Mouse (Mus musculus): ENCODE results near the gene Dync1i1. TPM values are rescaled to one million over a fixed set of nuclear protein-coding genes. Genes with fewer than 3 reads are reported as not detected.

Gene Dync1i1
- polyA plus RNA-seq, 1 experiment from 2014 or later, result 7.0 TPM

DNA sequence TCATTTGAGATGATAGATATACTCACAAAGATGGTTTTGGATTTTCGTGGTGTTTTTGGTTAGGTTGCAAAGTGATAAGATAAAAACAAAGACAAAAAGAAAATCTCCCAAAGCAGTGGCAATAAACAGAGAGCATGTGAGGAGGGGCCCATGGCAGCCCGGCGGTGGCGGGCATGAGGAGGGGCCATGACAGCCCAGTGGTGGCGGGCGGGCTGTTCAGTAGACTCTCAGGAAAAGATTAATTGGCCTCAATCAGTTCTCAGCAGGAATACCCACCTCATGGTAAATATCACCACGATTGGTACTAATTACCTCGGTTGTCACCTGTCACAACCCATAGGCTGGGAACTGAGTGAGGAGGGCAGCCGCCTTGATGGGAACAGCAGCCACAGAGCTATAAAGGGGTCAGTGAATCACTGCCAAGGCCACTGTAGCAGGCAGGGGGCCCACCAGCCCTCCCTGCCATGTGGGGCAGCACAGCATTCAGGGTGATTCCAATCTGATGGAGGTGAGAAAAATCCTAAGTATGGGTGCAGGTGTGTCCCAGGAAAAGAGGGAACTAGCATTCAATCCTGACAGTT, 224.5 kb downstream of the Dync1i1 start:
- H3K9ac ChIP-seq (replicated peaks), result no peak overlapping the region
- 86% methylated on average over 9 of the region's 9 CpGs for WGBS
- no peak overlapping the region for H3K4me2 ChIP-seq (replicated peaks)

GRCm38 (mm10) chr6:5956316-5956913, 231.0 kb downstream of the Dync1i1 start:
- WGBS, result 74% methylated on average over 10 of the region's 10 CpGs
- no peaks in the 10 kb centered on the region; the same call in 1 of the 2 replicates for H3K4me1 ChIP-seq (replicated peaks)
- no peak overlapping the region for H3K4me3 ChIP-seq (replicated peaks)

More for the DNA sequence above, 224.5 kb downstream of the Dync1i1 start:
- Histone ChIP-seq H3K4me1 (replicated peaks) (no peaks in the 10 kb centered on the region), H3K27me3 (no peaks in the 10 kb centered on the region), H3K27ac (no peak overlapping the region), H3K4me3 (replicated peaks) (no peak overlapping the region), H3K36me3 (no peaks in the 10 kb centered on the region), H3K9me3 (no peaks in the 10 kb centered on the region)
- ATAC-seq, result no peak

DNA sequence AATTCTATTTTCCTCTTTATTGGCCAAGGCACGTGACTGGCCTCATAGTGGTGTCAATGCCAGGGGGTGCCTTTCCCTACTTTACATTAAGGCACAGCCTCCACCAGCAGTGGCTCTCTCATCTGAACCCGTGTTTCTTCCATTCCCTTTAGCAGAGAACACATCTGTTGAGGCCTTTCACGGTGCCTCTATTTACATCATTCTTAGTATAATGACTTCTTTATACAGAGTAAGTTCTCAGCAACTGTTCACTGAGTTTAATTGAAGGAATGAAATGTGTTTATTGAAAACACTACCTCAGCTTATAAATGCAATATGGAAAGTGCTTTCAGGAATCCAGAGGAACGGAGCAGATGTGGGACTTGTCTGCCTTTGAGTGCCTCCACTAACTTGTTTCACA, 235.3 kb downstream of the Dync1i1 start:
- H3K36me3 ChIP-seq, result no peaks in the 10 kb centered on the region
- H3K4me2 ChIP-seq (replicated peaks), result no peak overlapping the region
- WGBS, result 75% methylated on average over 4 of the region's 4 CpGs

More at GRCm38 (mm10) chr6:5956316-5956913, 231.0 kb downstream of the Dync1i1 start:
- Histone ChIP-seq H3K36me3 (no peaks in the 10 kb centered on the region), H3K9me3 (no peaks in the 10 kb centered on the region), H3K4me2 (replicated peaks) (no peak overlapping the region), H3K9ac (replicated peaks) (no peak overlapping the region), H3K27me3 (no peaks in the 10 kb centered on the region), H3K27ac (no peak overlapping the region)
- ATAC-seq, result no peak

DNA sequence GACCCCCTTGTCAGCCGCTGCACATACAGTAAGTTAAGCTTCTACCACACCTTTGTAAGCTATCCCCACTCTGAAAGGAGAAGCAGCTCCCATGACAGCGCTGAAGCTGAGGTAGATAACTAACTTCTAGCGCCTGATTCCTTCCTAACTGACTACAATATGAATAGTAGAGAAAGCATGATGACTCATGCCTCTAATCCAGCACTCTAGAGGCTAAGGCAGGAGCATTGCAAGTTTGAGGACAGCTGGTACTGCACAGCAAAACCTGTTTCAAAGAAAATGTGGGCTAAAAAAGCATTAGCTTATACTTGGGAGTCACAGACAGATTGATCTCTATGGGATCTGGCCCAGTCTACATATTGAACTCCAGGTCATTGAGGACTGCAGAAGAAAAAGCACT, 236.5 kb downstream of the Dync1i1 start:
- Histone ChIP-seq H3K27ac (no peak overlapping the region), H3K27me3 (no peaks in the 10 kb centered on the region), H3K4me3 (replicated peaks) (no peak overlapping the region), H3K9ac (replicated peaks) (no peak overlapping the region), H3K36me3 (no peaks in the 10 kb centered on the region), H3K4me2 (replicated peaks) (no peak overlapping the region), H3K4me1 (replicated peaks) (no peaks in the 10 kb centered on the region), H3K9me3 (no peaks in the 10 kb centered on the region)
- no peak for ATAC-seq
- WGBS, result 95% methylated on average over 3 of the region's 3 CpGs

More for the DNA sequence above, 235.3 kb downstream of the Dync1i1 start:
- Histone ChIP-seq H3K27me3 (no peaks in the 10 kb centered on the region), H3K4me1 (replicated peaks) (no peaks in the 10 kb centered on the region; the same call in 1 of the 2 replicates), H3K4me3 (replicated peaks) (no peak overlapping the region), H3K9me3 (no peaks in the 10 kb centered on the region), H3K27ac (no peak overlapping the region), H3K9ac (replicated peaks) (no peak overlapping the region)
- no peak for ATAC-seq

DNA sequence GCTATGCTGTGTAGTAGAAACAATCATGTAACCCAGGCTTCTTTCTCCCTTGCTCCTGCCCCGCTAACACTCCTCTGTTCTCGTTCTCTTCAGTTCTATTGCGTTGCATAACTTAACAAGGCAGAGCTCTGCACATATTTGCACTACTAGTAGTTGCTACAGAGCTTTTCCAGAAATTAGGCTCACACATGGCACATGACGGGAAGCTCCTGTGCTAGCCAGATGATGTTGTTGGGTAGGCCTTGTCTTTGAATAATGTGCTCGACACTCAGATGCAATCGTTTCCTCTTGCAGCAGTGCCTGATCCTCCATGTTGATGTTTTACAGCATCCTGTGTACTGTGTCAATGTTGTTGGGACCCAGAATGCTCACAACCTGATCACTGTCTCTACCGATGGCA, 240.9 kb downstream of the Dync1i1 start:
- Histone ChIP-seq H3K4me3 (replicated peaks) (no peak overlapping the region), H3K9me3 (no peaks in the 10 kb centered on the region), H3K36me3 (no peaks in the 10 kb centered on the region), H3K4me1 (replicated peaks) (no peaks in the 10 kb centered on the region), H3K27me3 (no peaks in the 10 kb centered on the region), H3K27ac (no peak overlapping the region), H3K9ac (replicated peaks) (no peak overlapping the region), H3K4me2 (replicated peaks) (no peak overlapping the region)
- no peak for ATAC-seq
- WGBS, result 94% methylated on average over 7 of the region's 7 CpGs

DNA sequence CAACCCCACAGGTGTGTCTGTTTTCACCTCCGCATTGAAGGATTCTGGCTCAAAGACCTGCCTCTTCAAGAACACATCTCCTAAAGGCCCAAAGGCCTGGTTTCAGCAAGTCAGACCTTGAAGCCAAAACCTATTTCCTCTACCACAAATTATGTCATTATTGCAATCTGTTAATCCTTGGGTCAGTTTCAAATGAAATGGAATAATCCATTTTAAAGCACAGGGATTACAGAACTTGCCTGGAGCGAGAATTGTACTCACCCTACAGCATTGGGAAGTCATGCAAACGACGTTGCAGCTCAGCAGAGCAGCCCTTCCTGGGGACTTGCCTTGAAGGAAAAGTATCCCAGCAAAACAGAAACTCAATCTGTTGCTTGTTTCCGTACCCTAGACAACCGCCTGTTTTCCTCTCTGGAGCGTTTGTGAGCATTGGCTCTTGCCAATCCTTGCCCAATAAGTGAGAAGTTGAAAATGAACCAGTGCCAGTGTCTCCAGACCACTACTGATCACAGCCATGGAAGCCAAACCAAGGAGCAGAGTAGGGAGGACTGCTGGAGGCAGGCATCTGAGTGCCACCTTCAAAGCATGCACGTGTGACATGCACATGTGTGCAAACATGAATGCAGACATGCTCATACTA, 241.5 kb downstream of the Dync1i1 start:
- Histone ChIP-seq H3K4me3 (replicated peaks) (no peak overlapping the region), H3K4me2 (replicated peaks) (no peak overlapping the region), H3K4me1 (replicated peaks) (no peaks in the 10 kb centered on the region), H3K9ac (replicated peaks) (no peak overlapping the region), H3K27ac (no peak overlapping the region), H3K36me3 (no peaks in the 10 kb centered on the region), H3K27me3 (no peaks in the 10 kb centered on the region), H3K9me3 (no peaks in the 10 kb centered on the region)
- WGBS, result 84% methylated on average over 8 of the region's 8 CpGs
- no peak for ATAC-seq

DNA sequence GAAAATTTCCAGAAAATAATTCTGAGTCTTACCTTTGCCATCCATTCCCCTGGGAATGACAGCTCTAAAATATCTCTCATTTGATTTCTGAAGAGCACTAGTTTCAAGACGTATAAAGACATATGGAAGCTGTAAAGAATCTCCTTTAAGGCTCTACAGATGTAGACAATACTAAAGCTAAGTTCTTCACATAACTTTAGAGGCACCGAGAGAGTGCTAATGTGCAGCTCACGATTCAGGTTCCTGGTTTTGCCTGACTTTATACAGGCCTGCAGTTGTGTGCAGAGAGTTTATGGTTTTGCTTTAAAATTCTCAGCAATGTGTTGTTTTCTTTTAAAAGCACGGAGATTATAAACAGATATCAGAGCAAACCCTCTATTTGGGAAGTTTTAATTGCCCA, 242.1 kb downstream of the Dync1i1 start:
- Histone ChIP-seq H3K9me3 (no peaks in the 10 kb centered on the region), H3K9ac (replicated peaks) (no peak overlapping the region), H3K4me2 (replicated peaks) (no peak overlapping the region), H3K36me3 (no peaks in the 10 kb centered on the region), H3K4me1 (replicated peaks) (no peaks in the 10 kb centered on the region), H3K27me3 (no peaks in the 10 kb centered on the region), H3K4me3 (replicated peaks) (no peak overlapping the region), H3K27ac (no peak overlapping the region)
- no peak for ATAC-seq
- 88% methylated on average over 4 of the region's 4 CpGs for whole genome bisulfite sequencing

DNA sequence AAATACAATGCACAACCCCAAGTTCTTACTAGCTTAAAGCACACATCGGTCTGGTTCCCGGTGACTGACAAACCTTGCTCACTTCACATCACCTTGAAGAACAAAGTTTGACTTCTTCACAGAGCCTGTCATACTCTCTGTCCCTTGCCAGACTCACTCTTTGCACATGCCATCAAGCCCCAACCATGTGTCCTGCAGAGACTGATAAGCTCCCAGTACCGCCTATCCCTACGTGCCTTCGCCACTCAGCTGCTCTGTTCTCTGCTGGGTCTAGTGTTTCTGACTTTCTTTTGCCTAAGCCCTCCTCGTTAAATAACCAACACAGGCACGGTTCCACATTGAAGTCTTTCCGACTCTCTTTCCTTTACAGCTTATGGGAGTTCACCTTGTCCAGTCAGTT, 244.2 kb downstream of the Dync1i1 start:
- no peaks in the 10 kb centered on the region for H3K27me3 ChIP-seq
- no peaks in the 10 kb centered on the region for H3K36me3 ChIP-seq
- no peaks in the 10 kb centered on the region for H3K9me3 ChIP-seq
- no peak for ATAC-seq
- H3K4me2 ChIP-seq (replicated peaks), result no peak overlapping the region
- H3K9ac ChIP-seq (replicated peaks), result no peak overlapping the region
- no peak overlapping the region for H3K4me3 ChIP-seq (replicated peaks)
- WGBS, result 91% methylated on average over 8 of the region's 8 CpGs
- no peaks in the 10 kb centered on the region for H3K4me1 ChIP-seq (replicated peaks)
- no peak overlapping the region for H3K27ac ChIP-seq

DNA sequence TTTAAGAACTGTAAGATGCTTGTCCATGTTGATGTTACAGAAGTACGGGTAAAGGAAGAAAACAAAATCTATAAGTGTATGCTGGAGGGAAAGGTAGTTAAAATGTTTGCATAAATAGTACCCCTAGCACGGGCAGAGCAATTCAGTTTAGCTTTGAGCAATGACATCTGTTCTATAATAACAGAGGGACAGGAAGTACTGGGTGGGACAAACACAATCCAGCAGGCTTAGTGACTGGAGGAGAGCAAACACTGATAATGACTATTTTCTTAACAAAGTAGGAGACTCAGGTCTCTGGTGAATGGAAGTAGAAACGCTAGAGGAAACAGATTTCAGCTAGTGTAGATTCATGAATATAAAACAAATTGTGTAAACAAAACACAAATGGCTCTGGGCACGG, 250.8 kb downstream of the Dync1i1 start:
- ATAC-seq, result no peak
- WGBS, result 76% methylated on average over 4 of the region's 4 CpGs
- H3K27me3 ChIP-seq, result no peaks in the 10 kb centered on the region

GRCm38 (mm10) chr6:5977238-5977920, 251.9 kb downstream of the Dync1i1 start:
- Histone ChIP-seq H3K36me3 (no peaks in the 10 kb centered on the region), H3K4me3 (replicated peaks) (no peak overlapping the region), H3K9me3 (no peaks in the 10 kb centered on the region), H3K4me2 (replicated peaks) (no peak overlapping the region), H3K9ac (replicated peaks) (no peak overlapping the region), H3K27ac (no peak overlapping the region), H3K27me3 (no peaks in the 10 kb centered on the region), H3K4me1 (replicated peaks) (no peaks in the 10 kb centered on the region)
- WGBS, result 78% methylated on average over 15 of the region's 15 CpGs
- ATAC-seq, result no peak

More for the DNA sequence above, 250.8 kb downstream of the Dync1i1 start:
- H3K4me3 ChIP-seq (replicated peaks), result no peak overlapping the region
- H3K4me2 ChIP-seq (replicated peaks), result no peak overlapping the region
- H3K36me3 ChIP-seq, result no peaks in the 10 kb centered on the region
- H3K4me1 ChIP-seq (replicated peaks), result no peaks in the 10 kb centered on the region
- no peaks in the 10 kb centered on the region for H3K9me3 ChIP-seq
- no peak overlapping the region for H3K9ac ChIP-seq (replicated peaks)
- H3K27ac ChIP-seq, result no peak overlapping the region

DNA sequence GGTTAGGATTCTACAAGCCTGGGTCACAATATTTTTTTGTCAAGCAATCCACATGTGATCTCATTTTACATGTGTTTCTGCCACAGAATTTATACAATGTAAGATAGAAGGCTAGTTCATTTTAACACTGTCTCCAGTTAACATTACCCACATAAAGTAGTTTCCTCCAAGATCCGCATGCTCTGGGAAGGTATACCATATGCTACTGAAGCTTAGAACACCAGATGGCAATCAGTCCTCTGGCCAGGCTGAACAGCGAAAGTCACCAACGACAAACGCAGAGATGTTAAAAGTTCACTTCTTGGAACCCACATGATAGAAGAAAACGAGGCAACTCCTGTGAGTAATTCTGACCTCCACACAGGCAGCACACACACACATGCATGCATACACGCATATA, 265.8 kb downstream of the Dync1i1 start:
- H3K4me1 ChIP-seq (replicated peaks), result peaks cover 19% of the 10 kb centered on the region
- no peak overlapping the region for H3K4me2 ChIP-seq (replicated peaks)
- no peaks in the 10 kb centered on the region for H3K36me3 ChIP-seq
- H3K4me3 ChIP-seq (replicated peaks), result no peak overlapping the region
- H3K27me3 ChIP-seq, result no peaks in the 10 kb centered on the region
- no peaks in the 10 kb centered on the region for H3K9me3 ChIP-seq
- ATAC-seq, result no peak
- H3K27ac ChIP-seq, result no peak overlapping the region
- 70% methylated on average over 6 of the region's 6 CpGs for WGBS
- no peak overlapping the region for H3K9ac ChIP-seq (replicated peaks)

Data from midbrain, embryonic 13.5 days (tissue).